Mouse (Mus musculus): ENCODE data around the gene Camk1d.

DNA sequence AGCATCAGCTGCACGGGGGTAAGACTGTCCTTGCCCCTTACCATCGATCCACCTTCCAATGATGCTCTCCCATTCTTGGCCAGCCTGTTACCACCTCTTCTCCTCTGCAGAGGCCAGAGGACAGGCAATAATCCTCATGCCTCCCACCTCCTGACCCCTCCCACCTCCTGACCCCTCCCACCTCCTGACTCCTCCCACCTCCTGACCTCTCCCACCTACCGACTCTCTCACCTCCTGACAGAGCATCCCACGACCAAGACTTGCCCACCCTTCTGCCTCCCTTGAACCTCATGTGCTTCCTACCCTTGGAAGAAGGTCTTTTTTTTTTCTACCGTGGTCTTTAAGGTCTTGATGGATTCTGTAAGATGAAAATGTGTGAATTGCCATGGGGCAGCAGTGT lies 350.5 kb downstream of the Camk1d start:
- TF ChIP-seq CTCF (IDR thresholded peaks at IDR 0.05; ENCODE audit: control insufficient read depth, insufficient read depth, low read length) (no peak), POLR2A (IDR thresholded peaks at IDR 0.05; ENCODE audit: borderline replicate concordance, control insufficient read depth, low read depth, low read length) (no peak)

Measured in bone marrow, adult 2 months (tissue).